Mouse (Mus musculus) heart, embryonic 12.5 days (tissue): ENCODE data around the gene Emilin3. TPM values are rescaled to one million over a fixed set of nuclear protein-coding genes. Genes with fewer than 3 reads are reported as not detected.

ENCODE experiments used
- ATAC-seq: fragments of 200-750 bp; cut with Nextera tagmentation; 2 replicates; pipeline ENCODE4 v1.8.0; 2017; ENCODE audit warnings: moderate TSS enrichment, moderate library complexity; ENCODE audit not compliant: insufficient number of reproducible peaks, low FRiP score
- H3K27ac ChIP-seq: fragments of 300-500 bp; sonication (generic); 2 replicates; pipeline ENCODE4 v1.5.1; 2016; ENCODE audit warnings: mild to moderate bottlenecking, moderate library complexity; ENCODE audit not compliant: poor library complexity, severe bottlenecking
- H3K27me3 ChIP-seq: fragments of 300-500 bp; sonication (generic); replicated peaks from 2 replicates; pipeline ENCODE4 v1.6.1; 2016; ENCODE audit warnings: mild to moderate bottlenecking, moderate library complexity
- H3K36me3 ChIP-seq: fragments of 300-500 bp; sonication (generic); 2 replicates; pipeline ENCODE4 v1.6.1; 2016; ENCODE audit warnings: mild to moderate bottlenecking, moderate library complexity
- H3K4me1 ChIP-seq: fragments of 300-500 bp; sonication (generic); replicated peaks from 2 replicates; pipeline ENCODE4 v1.6.1; 2016; ENCODE audit warnings: mild to moderate bottlenecking
- H3K4me2 ChIP-seq: fragments of 300-500 bp; sonication (generic); 2 replicates; pipeline ENCODE4 v1.6.1; 2016; ENCODE audit warnings: mild to moderate bottlenecking, moderate library complexity
- H3K4me3 ChIP-seq: fragments of 300-500 bp; sonication (generic); 2 replicates; pipeline ENCODE4 v1.5.1; 2016; ENCODE audit warnings: mild to moderate bottlenecking
- H3K9ac ChIP-seq: fragments of 300-500 bp; sonication (generic); 2 replicates; pipeline ENCODE4 v1.6.1; 2016; ENCODE audit warnings: mild to moderate bottlenecking, moderate library complexity
- H3K9me3 ChIP-seq: fragments of 300-500 bp; sonication (generic); replicated peaks from 2 replicates; pipeline ENCODE4 v1.6.1; 2016; ENCODE audit warnings: mild to moderate bottlenecking, moderate library complexity
- WGBS: fragments of 180-500 bp; shearing (Covaris S2); methylation state at CpG from one replicate; pipeline ENCODE4 v1.1.7; 2016; 5-methylcytosine and 5-hydroxymethylcytosine counted together
- polyA plus RNA-seq: library from polyadenylated mRNA; unstranded; fragments of >200 nt; fragmentation: Nextera tagmentation; extraction: Ambion mirVana; gene quantifications from 2 replicates; pipeline ENCODE4 v1.2.1, GENCODE M21; 2016

The Emilin3 gene
- polyA plus RNA-seq, 1 experiment from 2014 or later, result 2.8 TPM

DNA sequence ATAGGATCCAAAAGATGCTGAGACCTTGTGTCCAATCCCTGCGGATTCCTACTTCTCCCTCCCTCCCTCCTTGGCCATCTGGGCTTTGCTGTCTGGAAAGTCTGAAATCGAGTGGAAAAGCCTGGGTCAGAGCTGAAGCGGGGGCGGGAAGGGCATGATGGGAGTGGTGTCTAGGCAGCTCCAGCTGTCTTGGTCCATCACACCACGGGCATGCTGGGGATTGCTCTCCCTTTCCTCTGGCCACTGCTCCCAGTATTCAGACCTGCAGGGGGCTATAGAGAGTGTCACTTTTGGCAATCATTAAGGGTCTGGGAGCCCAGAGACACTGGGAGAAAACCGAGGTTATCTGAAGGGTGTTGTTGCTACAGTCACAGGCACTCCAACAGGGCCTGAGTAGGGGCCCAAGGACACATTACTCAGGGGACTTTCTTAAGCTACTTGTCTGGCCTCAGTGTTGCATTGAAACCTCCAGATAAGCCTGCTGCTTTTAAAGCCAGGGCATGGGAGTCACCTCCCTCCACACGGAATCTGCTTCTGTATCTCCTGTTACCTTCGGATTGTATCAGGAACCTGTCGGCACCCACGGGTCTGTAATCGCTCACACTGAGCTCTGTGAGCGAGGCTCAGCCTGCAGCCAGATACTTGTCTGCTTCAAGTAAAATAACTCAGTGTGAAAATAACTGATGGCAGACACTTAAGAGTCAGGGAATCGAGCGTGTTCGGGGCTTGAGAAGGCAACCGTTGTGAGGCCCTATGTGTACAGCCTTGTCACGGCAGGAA lies 29.0 kb upstream of the Emilin3 start:
- 12% methylated on average over 17 of the region's 17 CpGs for WGBS
- H3K27me3 ChIP-seq, result 0 out of 2 replicates have a peak, but pooled peaks cover 6% of the 10 kb centered on the region
- peak; percentile 61 for ATAC-seq
- H3K4me1 ChIP-seq, result peaks cover 39% of the 10 kb centered on the region
- H3K4me3 ChIP-seq, result no peak overlapping the region
- no peak overlapping the region for H3K9ac ChIP-seq
- 0 out of 2 replicates have a peak, but pooled peaks cover 2% of the 10 kb centered on the region for H3K36me3 ChIP-seq
- peak overlapping the region; percentile 53 for H3K4me2 ChIP-seq
- no peaks in the 10 kb centered on the region for H3K9me3 ChIP-seq
- peak overlapping the region; percentile 65 for H3K27ac ChIP-seq

DNA sequence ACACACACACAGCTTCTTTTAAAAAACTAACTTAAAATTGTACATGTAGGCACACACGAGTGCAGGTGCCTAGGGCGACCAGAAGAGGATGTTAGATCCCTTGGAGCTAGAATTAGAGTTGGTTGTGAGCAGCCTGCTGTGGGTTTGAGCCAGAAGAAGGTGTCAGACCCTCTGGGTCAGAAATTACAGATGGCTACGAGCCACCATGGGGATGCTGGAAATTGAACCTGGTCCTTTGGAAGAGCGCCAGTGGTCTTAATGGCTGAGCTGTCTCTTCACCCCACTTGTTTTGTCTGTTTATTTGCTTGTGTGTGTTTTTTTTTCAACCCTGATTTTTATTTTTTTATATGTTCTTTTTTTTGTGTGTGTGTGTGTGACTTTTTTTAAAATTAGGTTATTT lies 22.3 kb upstream of the Emilin3 start:
- no peak for ATAC-seq
- no peaks in the 10 kb centered on the region for H3K36me3 ChIP-seq
- H3K9me3 ChIP-seq, result peaks cover 6% of the 10 kb centered on the region
- H3K4me1 ChIP-seq, result no peaks in the 10 kb centered on the region
- no peak overlapping the region for H3K27ac ChIP-seq
- 0 out of 2 replicates have a peak, but pooled peaks cover 13% of the 10 kb centered on the region for H3K27me3 ChIP-seq
- H3K4me3 ChIP-seq, result no peak overlapping the region
- no peak overlapping the region for H3K4me2 ChIP-seq
- H3K9ac ChIP-seq, result no peak overlapping the region
- WGBS, result 79% methylated on average over 4 of the region's 4 CpGs

DNA sequence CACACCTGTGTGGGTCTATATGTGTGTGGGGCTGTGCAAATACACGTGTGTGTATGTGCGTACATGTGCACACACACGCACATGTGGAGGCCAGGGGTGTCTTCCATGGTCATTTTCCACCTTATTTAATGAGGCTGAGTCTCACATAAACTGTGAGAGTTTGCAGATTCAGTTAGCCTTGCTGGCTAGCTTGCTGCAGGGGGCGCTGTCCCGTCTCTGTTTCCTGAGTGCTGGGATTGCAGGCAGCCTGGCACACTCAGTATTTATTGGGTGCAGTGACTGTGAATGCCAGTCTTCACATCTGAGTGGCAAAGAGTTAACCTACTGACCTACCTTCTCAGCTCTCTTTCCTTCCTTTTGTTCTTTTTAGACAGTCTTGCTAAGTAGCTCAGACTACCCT lies 21.8 kb upstream of the Emilin3 start:
- no peak for ATAC-seq
- 0 out of 2 replicates have a peak, but pooled peaks cover 13% of the 10 kb centered on the region for H3K27me3 ChIP-seq
- peaks cover 6% of the 10 kb centered on the region for H3K9me3 ChIP-seq
- no peaks in the 10 kb centered on the region for H3K4me1 ChIP-seq
- no peak overlapping the region for H3K4me3 ChIP-seq
- H3K4me2 ChIP-seq, result no peak overlapping the region
- no peak overlapping the region for H3K27ac ChIP-seq
- WGBS, result 65% methylated on average over 5 of the region's 5 CpGs
- no peaks in the 10 kb centered on the region for H3K36me3 ChIP-seq
- H3K9ac ChIP-seq, result no peak overlapping the region

DNA sequence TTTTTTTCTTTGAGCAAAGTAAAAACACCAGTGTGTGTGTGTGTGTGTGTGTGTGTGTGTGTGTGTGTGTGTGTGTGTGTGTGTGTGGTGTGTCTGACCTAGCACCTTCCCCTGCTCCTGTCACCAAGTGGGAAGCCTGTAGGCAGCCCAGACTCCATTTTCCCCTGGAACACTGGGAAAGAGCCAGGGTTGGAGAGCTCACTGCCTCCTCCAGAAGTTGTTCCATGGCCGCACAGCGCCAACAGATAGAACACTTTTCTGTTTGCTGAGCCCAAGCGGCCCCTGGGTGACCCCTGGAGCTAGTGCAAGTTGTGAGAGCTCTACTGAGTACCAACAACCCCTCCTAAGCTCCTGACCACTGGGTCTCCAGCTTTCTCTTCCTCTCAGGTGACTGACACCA lies 20.9 kb upstream of the Emilin3 start:
- no peak for ATAC-seq
- H3K4me2 ChIP-seq, result no peak overlapping the region
- 0 out of 2 replicates have a peak, but pooled peaks cover 8% of the 10 kb centered on the region for H3K27me3 ChIP-seq
- H3K9ac ChIP-seq, result no peak overlapping the region
- peaks cover 6% of the 10 kb centered on the region for H3K9me3 ChIP-seq
- no peaks in the 10 kb centered on the region for H3K36me3 ChIP-seq
- no peaks in the 10 kb centered on the region for H3K4me1 ChIP-seq
- H3K27ac ChIP-seq, result no peak overlapping the region
- whole genome bisulfite sequencing, result 63% methylated on average over 3 of the region's 3 CpGs
- H3K4me3 ChIP-seq, result no peak overlapping the region

DNA sequence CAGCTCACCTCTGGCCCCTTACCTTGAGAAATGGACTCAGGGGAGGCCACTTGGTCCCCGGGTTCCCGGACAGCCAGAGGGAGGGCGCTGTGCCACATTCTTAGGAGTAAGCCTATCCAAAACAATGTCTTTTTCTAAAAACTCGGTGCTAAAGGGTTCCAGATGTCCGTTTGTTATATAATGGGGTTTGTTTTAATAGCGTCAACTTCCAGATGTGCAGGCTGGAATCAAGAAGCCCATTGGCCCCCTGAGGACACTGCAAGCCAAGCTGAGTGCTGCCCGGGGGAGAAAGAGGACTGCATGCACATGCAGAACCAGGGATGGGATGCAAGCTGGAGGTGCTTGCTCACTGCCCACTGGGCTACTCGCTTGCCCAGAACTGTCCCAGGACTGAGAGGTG lies 20.2 kb upstream of the Emilin3 start:
- H3K9me3 ChIP-seq, result peaks cover 6% of the 10 kb centered on the region
- no peak overlapping the region for H3K9ac ChIP-seq
- no peaks in the 10 kb centered on the region for H3K36me3 ChIP-seq
- H3K4me3 ChIP-seq, result no peak overlapping the region
- H3K4me1 ChIP-seq, result no peaks in the 10 kb centered on the region
- no peak overlapping the region for H3K27ac ChIP-seq
- no peak overlapping the region for H3K4me2 ChIP-seq
- H3K27me3 ChIP-seq, result 0 out of 2 replicates have a peak, but pooled peaks cover 8% of the 10 kb centered on the region
- WGBS, result 70% methylated on average over 8 of the region's 8 CpGs
- no peak for ATAC-seq

DNA sequence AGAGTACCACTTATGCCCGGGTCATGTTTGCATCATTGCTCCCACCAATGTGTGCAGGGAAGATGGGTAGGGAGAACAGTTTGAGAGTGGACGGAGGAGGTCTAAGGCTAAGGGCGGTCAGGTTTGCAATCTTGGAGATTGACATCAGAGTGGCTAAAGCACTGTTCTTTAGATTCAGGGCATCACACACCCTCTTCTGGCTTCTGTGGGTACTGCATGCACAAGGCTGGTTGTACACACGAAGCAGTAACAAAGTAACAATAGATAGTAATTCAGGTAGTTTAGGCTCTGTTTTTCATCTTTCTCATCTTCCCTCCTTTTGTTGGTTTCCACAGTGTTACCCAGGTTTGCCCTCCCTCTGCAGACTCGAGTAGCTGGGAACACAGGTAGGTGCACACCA lies 19.2 kb upstream of the Emilin3 start:
- ATAC-seq, result no peak
- 0 out of 2 replicates have a peak, but pooled peaks cover 8% of the 10 kb centered on the region for H3K27me3 ChIP-seq
- H3K27ac ChIP-seq, result no peak overlapping the region
- peaks cover 6% of the 10 kb centered on the region for H3K9me3 ChIP-seq
- no peaks in the 10 kb centered on the region for H3K36me3 ChIP-seq
- 90% methylated on average over 5 of the region's 5 CpGs for WGBS
- H3K4me3 ChIP-seq, result no peak overlapping the region
- H3K4me2 ChIP-seq, result no peak overlapping the region
- H3K4me1 ChIP-seq, result no peaks in the 10 kb centered on the region
- no peak overlapping the region for H3K9ac ChIP-seq

DNA sequence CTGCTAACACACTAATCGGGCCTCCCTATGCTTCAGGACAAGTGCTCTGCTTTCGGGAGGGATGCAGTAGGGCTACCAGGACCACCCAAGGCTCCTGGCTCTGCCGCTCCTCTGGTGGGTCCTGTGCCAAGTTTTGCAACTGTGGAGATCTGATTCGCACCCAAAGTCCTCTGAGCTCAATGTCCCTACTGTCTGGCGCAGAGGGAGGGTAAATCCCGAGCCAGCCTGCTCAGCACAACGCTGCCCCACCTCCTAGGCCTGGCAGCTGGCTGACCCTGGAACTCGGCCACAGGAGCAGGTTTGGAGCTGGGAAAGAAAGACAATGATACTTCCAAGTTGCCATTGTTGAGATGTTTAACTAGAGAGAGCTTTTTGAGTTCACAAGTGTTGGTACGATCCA lies 13.1 kb upstream of the Emilin3 start:
- H3K4me2 ChIP-seq, result no peak overlapping the region
- no peaks in the 10 kb centered on the region for H3K4me1 ChIP-seq
- no peak overlapping the region for H3K27ac ChIP-seq
- H3K9me3 ChIP-seq, result no peaks in the 10 kb centered on the region
- peaks cover 3% of the 10 kb centered on the region; the same call in 1 of the 2 replicates for H3K27me3 ChIP-seq
- WGBS, result 69% methylated on average over 9 of the region's 9 CpGs
- H3K36me3 ChIP-seq, result no peaks in the 10 kb centered on the region
- H3K9ac ChIP-seq, result no peak overlapping the region
- no peak for ATAC-seq
- no peak overlapping the region for H3K4me3 ChIP-seq

DNA sequence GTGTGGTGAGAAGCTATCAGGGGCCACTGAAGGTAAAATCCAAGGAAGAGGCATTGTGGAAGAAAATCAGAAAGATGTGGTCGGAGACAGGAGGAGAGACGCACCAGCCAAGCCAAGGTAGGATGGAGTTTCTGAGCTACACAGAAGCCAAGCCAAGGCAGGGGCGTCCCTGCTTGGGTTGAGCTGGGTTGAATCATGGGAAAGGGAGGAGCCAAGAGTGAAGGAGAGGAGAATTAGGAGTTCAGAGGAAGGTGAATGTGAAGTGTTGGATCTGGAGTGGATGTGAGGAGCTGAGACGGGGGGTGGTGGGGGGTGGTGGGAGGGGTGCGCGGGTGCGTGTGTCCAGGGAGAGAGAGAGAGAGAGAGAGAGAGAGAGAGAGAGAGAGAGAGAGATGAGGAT lies 9.2 kb upstream of the Emilin3 start:
- peaks cover 12% of the 10 kb centered on the region; the same call in 1 of the 2 replicates for H3K27me3 ChIP-seq
- no peak overlapping the region for H3K4me3 ChIP-seq
- H3K4me2 ChIP-seq, result no peak overlapping the region
- no peaks in the 10 kb centered on the region for H3K9me3 ChIP-seq
- peaks cover 17% of the 10 kb centered on the region for H3K4me1 ChIP-seq
- H3K27ac ChIP-seq, result no peak overlapping the region
- ATAC-seq, result no peak
- 56% methylated on average over 7 of the region's 7 CpGs for WGBS
- H3K9ac ChIP-seq, result no peak overlapping the region
- H3K36me3 ChIP-seq, result no peaks in the 10 kb centered on the region

DNA sequence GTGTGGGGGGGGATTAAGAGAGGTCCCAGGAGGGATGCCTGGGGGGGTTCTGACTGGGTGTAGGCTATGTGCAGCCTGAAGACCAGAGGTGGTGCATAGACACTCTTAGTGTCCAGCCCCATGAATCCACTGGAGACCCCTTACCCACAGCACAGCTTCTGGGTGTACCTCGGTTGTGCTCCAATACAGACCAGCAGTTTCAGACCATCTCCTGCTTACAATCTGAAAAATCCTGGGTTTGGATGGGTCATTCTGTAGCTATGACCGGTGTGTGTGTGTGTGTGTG lies 6.7 kb upstream of the Emilin3 start:
- Histone ChIP-seq H3K27ac (no peak overlapping the region), H3K9me3 (no peaks in the 10 kb centered on the region), H3K27me3 (peaks cover 27% of the 10 kb centered on the region), H3K4me3 (no peak overlapping the region), H3K9ac (no peak overlapping the region), H3K4me2 (no peak overlapping the region), H3K36me3 (no peaks in the 10 kb centered on the region), H3K4me1 (peaks cover 22% of the 10 kb centered on the region)
- no peak for ATAC-seq
- 80% methylated on average over 2 of the region's 2 CpGs for WGBS

DNA sequence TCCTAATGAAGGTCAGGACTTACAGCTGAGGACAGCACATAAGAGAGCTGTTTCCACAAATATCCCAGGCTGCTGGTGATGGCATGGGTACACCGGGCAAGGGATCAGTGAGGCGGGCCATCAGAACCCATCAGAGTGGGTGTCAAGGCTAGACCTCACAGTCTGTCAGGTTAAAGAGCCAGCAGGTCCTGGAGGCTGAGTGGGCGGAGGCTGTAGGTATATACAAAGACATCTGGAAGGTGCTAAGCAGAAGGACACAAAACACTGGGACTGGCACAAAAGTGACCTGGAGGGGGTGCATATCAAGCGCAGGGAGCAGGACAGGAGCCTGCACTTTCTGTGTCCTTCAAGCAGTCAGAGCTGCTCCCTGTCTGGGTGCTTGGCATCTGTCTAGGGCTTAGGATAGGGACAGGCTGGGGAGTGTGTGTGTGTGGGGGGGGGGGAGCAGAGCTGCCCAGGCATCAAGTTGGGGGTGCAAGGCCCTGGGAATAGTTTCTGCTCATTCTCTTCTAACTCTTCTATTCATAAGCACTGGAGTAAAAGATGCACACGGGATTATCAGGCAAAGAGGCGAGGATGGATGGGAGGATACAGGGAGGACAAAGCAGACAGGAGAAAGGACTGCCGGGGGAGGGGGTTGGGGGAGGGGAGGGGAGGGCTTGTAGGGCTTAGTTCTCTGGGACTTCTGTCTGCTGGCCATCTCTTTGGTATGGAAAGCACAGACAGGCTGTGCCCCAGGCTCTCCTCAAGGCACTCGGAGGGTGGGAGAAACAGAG lies 6.2 kb upstream of the Emilin3 start:
- Histone ChIP-seq H3K4me2 (no peak overlapping the region), H3K36me3 (no peaks in the 10 kb centered on the region), H3K4me1 (peaks cover 22% of the 10 kb centered on the region), H3K9ac (no peak overlapping the region), H3K9me3 (no peaks in the 10 kb centered on the region), H3K27me3 (peaks cover 32% of the 10 kb centered on the region), H3K27ac (no peak overlapping the region), H3K4me3 (no peak overlapping the region)
- peak; percentile 43; the same call in 1 of the 2 replicates for ATAC-seq
- 51% methylated on average over 8 of the region's 8 CpGs for WGBS

DNA sequence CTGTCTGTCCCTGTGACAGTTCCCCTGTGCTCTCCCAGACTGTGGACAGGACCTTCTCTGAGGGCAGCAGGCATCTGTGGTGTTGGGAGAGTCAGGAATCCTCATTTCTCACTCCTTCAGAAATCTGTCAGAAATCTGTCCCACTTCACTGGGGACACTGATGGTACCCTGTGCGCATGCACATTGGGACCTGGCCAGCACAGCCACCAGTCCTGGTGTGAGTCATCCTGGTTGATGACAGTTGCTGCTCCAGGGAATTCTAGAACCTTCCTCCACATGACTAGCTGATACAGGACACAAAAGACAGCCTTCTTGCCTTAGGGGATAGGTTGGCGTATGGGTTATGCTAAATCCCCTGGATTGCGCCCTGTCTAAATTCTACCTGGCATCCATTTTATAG lies 5.2 kb upstream of the Emilin3 start:
- H3K9ac ChIP-seq, result no peak overlapping the region
- H3K4me1 ChIP-seq, result peaks cover 26% of the 10 kb centered on the region
- 74% methylated on average over 3 of the region's 3 CpGs for WGBS
- H3K4me3 ChIP-seq, result no peak overlapping the region
- H3K27ac ChIP-seq, result no peak overlapping the region
- peaks cover 42% of the 10 kb centered on the region for H3K27me3 ChIP-seq
- ATAC-seq, result no peak
- no peaks in the 10 kb centered on the region for H3K9me3 ChIP-seq
- no peak overlapping the region for H3K4me2 ChIP-seq
- H3K36me3 ChIP-seq, result no peaks in the 10 kb centered on the region
